Mouse (Mus musculus) intestine, postnatal 0 days (tissue): Measurements from ENCODE around the gene Dync2li1. TPM values are rescaled to one million over a fixed set of nuclear protein-coding genes. Genes with fewer than 3 reads are reported as not detected.

ENCODE experiments used
- ATAC-seq: fragments of 200-750 bp; cut with Nextera tagmentation; 2 replicates; pipeline ENCODE4 v1.8.0; 2017; ENCODE audit warnings: mild to moderate bottlenecking, moderate TSS enrichment, moderate library complexity
- H3K27ac ChIP-seq: fragments of 300-500 bp; sonication (generic); 2 replicates; pipeline ENCODE4 v1.5.1; 2014; ENCODE audit warnings: mild to moderate bottlenecking, low read depth, low read length, moderate library complexity
- H3K27me3 ChIP-seq: fragments of 300-500 bp; sonication (generic); replicated peaks from 2 replicates; pipeline ENCODE4 v1.6.1; 2014; ENCODE audit warnings: low read length, mixed read lengths; ENCODE audit not compliant: control insufficient read depth, insufficient read depth
- H3K36me3 ChIP-seq: fragments of 300-500 bp; sonication (generic); 2 replicates; pipeline ENCODE4 v1.6.1; 2014; ENCODE audit warnings: mild to moderate bottlenecking, moderate library complexity; ENCODE audit not compliant: control insufficient read depth, insufficient read depth
- H3K4me1 ChIP-seq: fragments of 300-500 bp; sonication (generic); replicated peaks from 2 replicates; pipeline ENCODE4 v1.6.1; 2014; ENCODE audit warnings: antibody characterized with exemption, low read length, mixed read lengths; ENCODE audit not compliant: control insufficient read depth, insufficient read depth
- H3K4me2 ChIP-seq: fragments of 300-500 bp; sonication (generic); replicated peaks from 2 replicates; pipeline ENCODE4 v1.6.1; 2014; ENCODE audit warnings: low read depth, mild to moderate bottlenecking, moderate library complexity
- H3K4me3 ChIP-seq: fragments of 300-500 bp; sonication (generic); 2 replicates; pipeline ENCODE4 v1.5.1; 2014; ENCODE audit warnings: low read depth, low read length
- H3K9ac ChIP-seq: fragments of 300-500 bp; sonication (generic); 2 replicates; pipeline ENCODE4 v1.6.1; 2014; ENCODE audit warnings: mild to moderate bottlenecking, low read depth, low read length
- H3K9me3 ChIP-seq: fragments of 300-500 bp; sonication (generic); 2 replicates; pipeline ENCODE4 v1.6.1; 2016; ENCODE audit warnings: mixed run types; ENCODE audit not compliant: control insufficient read depth
- CTCF ChIP-seq: sonication (generic); IDR thresholded peaks from 2 replicates; pipeline ENCODE4 v1.5.1; 2016; ENCODE audit warnings: low read depth, mild to moderate bottlenecking, control low read depth, antibody characterized with exemption, moderate library complexity
- WGBS: fragments of 180-500 bp; shearing (Covaris S2); extraction: QIAGEN DNeasy Blood & Tissue Kit; methylation state at CpG from one replicate; pipeline ENCODE4 v1.1.7; 2014; 5-methylcytosine and 5-hydroxymethylcytosine counted together
- polyA plus RNA-seq: library from polyadenylated mRNA; unstranded; fragments of >200 nt; fragmentation: Nextera tagmentation; extraction: Ambion mirVana; gene quantifications from 2 replicates; pipeline ENCODE4 v1.2.1, GENCODE M21; 2015

Dync2li1 gene
- polyA plus RNA-seq, 1 experiment from 2014 or later = 10.1 TPM

GRCm38 (mm10) chr17:84665691-84666090 is 39.4 kb downstream of the Dync2li1 start:
- H3K27ac ChIP-seq = peak overlapping the region; percentile 71
- ATAC-seq = peak; percentile 80
- H3K4me2 ChIP-seq = peak overlapping the region; percentile 38; the same call in 1 of the 2 replicates
- H3K27me3 ChIP-seq = no peaks in the 10 kb centered on the region
- no peak for TF ChIP-seq CTCF
- peaks cover 8% of the 10 kb centered on the region; the same call in 1 of the 2 replicates for H3K4me1 ChIP-seq
- H3K9ac ChIP-seq = no peak overlapping the region
- peaks cover 7% of the 10 kb centered on the region; the same call in 1 of the 2 replicates for H3K36me3 ChIP-seq
- no peaks in the 10 kb centered on the region for H3K9me3 ChIP-seq
- 15% methylated on average over 9 of the region's 9 CpGs for WGBS
- H3K4me3 ChIP-seq = no peak overlapping the region

- Histone ChIP-seq H3K36me3 (peaks cover 7% of the 10 kb centered on the region; the same call in 1 of the 2 replicates), H3K4me1 (peaks cover 8% of the 10 kb centered on the region; the same call in 1 of the 2 replicates), H3K27ac (no peak overlapping the region), H3K27me3 (no peaks in the 10 kb centered on the region), H3K4me2 (no peak overlapping the region), H3K9ac (no peak overlapping the region), H3K4me3 (no peak overlapping the region), H3K9me3 (no peaks in the 10 kb centered on the region)
- TF ChIP-seq CTCF = no peak
- 83% methylated on average over 3 of the region's 3 CpGs for WGBS
- ATAC-seq = no peak
Measured at GRCm38 (mm10) chr17:84667848-84668247, 41.6 kb downstream of the Dync2li1 start.

GRCm38 (mm10) chr17:84672376-84673369 is 46.4 kb downstream of the Dync2li1 start:
- Histone ChIP-seq H3K27me3 (no peaks in the 10 kb centered on the region), H3K27ac (peak overlapping the region; percentile 83), H3K4me3 (no peak overlapping the region), H3K9me3 (no peaks in the 10 kb centered on the region), H3K4me1 (peaks cover 14% of the 10 kb centered on the region), H3K4me2 (peak overlapping the region; percentile 44), H3K36me3 (no peaks in the 10 kb centered on the region; the same call in 1 of the 2 replicates), H3K9ac (no peak overlapping the region)
- peak; percentile 98 for ATAC-seq
- WGBS = 35% methylated on average over 16 of the region's 16 CpGs
- no peak for TF ChIP-seq CTCF

- 63% methylated on average over 7 of the region's 7 CpGs for WGBS
- Histone ChIP-seq H3K27me3 (no peaks in the 10 kb centered on the region), H3K9me3 (no peaks in the 10 kb centered on the region), H3K4me1 (peaks cover 14% of the 10 kb centered on the region), H3K4me2 (no peak overlapping the region), H3K4me3 (no peak overlapping the region), H3K27ac (no peak overlapping the region), H3K36me3 (no peaks in the 10 kb centered on the region; the same call in 1 of the 2 replicates), H3K9ac (no peak overlapping the region)
- TF ChIP-seq CTCF = no peak
- ATAC-seq = no peak
Measured at GRCm38 (mm10) chr17:84674048-84674447, 47.8 kb downstream of the Dync2li1 start.

- Histone ChIP-seq H3K27ac (no peak overlapping the region), H3K36me3 (no peaks in the 10 kb centered on the region), H3K9me3 (no peaks in the 10 kb centered on the region), H3K27me3 (no peaks in the 10 kb centered on the region), H3K4me1 (peaks cover 14% of the 10 kb centered on the region), H3K4me2 (no peak overlapping the region), H3K4me3 (no peak overlapping the region), H3K9ac (no peak overlapping the region)
- WGBS = 47% methylated on average over 4 of the region's 4 CpGs
- no peak for TF ChIP-seq CTCF
- ATAC-seq = no peak
Measured at GRCm38 (mm10) chr17:84675204-84675603, 48.9 kb downstream of the Dync2li1 start.

- ATAC-seq = no peak
- peak within 1 kb of the TSS; percentile 20 for H3K4me3 ChIP-seq
- H3K36me3 ChIP-seq = no peaks in the 10 kb centered on the region
- H3K27me3 ChIP-seq = no peaks in the 10 kb centered on the region
- H3K4me2 ChIP-seq = peak within 1 kb of the TSS; percentile 56
- no peaks in the 10 kb centered on the region for H3K9me3 ChIP-seq
- no peak within 1 kb of the TSS for H3K9ac ChIP-seq
- WGBS = 5% methylated on average over 24 of the region's 24 CpGs
- no peak for TF ChIP-seq CTCF
- H3K4me1 ChIP-seq = peaks cover 14% of the 10 kb centered on the region
- no peak within 1 kb of the TSS for H3K27ac ChIP-seq
Measured at GRCm38 (mm10) chr17:84675951-84676366, 49.7 kb downstream of the Dync2li1 start, which contains the start of gene Abcg8. TSS of gene Abcg8 (plus strand) at chr17:84676302.
